Mouse (Mus musculus) E14TG2a.4 (cell line): ENCODE results near the gene Usp37.

Source experiments
- CTCF ChIP-seq: conservative IDR thresholded peaks from 2 replicates; pipeline ENCODE4 v1.5.1; 2014; ENCODE audit warnings: low read length
- NANOG ChIP-seq: IDR thresholded peaks from 2 replicates; pipeline ENCODE4 v1.6.1; 2014; ENCODE audit warnings: borderline replicate concordance, low read length, mixed read lengths
- POU5F1 ChIP-seq: IDR thresholded peaks from 2 replicates; pipeline ENCODE4 v1.6.1; 2014; ENCODE audit warnings: low read length, borderline replicate concordance

DNA sequence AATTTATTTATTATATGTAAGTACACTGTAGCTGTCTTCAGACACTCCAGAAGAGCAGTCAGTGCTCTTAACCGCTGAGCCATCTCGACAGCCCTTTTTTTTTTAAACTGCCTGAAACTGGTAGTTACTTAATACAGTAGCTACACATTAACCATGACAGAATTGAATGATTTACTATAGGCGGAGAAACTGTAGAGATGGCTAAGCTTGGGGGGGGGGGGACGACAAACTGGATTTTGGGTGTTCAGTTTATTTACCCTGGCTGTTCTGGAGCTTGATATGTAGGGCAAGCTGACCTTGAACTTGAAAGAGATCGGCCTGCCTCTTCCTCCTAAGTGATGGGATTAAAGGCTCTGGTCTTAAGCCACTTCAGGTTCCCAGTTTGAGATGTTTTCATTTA, 32.8 kb downstream of the Usp37 start:
- TF ChIP-seq CTCF (no peak), POU5F1 (no peak), NANOG (no peak)
